Mouse (Mus musculus): Measurements from ENCODE around the gene Lancl1.

DNA sequence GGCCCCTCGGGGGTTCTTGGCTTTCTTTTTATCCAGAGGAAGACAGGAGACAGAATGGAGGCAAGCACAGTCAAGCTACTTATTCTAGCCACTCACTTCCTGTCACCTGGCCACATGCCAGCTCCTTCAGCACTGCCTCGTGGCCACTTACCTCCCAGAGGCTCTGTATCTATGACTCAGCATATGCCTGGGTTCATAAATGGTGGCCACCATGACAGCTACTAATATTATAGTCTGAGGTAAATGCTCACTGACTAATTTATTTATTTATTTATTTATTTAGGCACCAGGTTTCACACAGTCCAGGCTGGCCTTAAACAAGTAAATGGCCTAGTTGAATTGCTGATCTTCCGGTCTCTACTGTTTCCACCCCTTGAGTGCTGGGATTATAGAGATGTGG is 35.0 kb downstream of the Lancl1 start:
- no peak for TF ChIP-seq EP300 (IDR thresholded peaks at IDR 0.05)
- no peak for TF ChIP-seq CTCF (IDR thresholded peaks at IDR 0.05)

All from lung, postnatal 0 days (tissue).